Mouse (Mus musculus) thymus, adult 2 months (tissue): Measurements from ENCODE around the gene Nus1.

Experiments used
- CTCF ChIP-seq: fragments of 200-500 bp; IDR thresholded peaks from 2 replicates; pipeline ENCODE4 v1.5.1; 2012; ENCODE audit warnings: mild to moderate bottlenecking, control low read depth, low read length, moderate library complexity, borderline replicate concordance; ENCODE audit not compliant: control insufficient read depth, poor library complexity, insufficient read depth; ENCODE audit errors: extremely low read depth
- POLR2A ChIP-seq: fragments of 200-500 bp; IDR thresholded peaks from 2 replicates; pipeline ENCODE4 v1.6.1; 2012; ENCODE audit warnings: mild to moderate bottlenecking, low read length, control low read depth, moderate library complexity; ENCODE audit not compliant: control insufficient read depth, poor library complexity, insufficient read depth; ENCODE audit errors: extremely low read depth

DNA sequence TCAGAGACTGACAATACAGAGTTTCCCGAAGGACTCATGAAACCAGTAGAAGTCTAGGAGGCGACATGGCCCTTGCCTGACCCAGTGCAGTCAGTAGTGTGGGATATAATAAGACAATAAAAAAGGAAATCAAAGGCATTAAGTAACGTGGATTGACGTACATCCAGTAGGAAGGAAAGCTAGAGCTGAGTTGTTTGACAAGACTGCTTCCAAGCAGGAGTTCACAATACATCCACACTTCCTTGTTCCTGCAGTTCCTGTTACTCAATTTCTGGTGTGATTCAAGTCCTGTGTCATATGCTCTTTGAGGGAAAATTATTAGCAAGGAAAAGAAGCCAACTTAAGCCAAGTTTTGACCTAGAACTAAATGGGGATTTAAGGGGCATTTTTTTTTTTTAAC lies 2.1 kb downstream of the Nus1 start:
- TF ChIP-seq CTCF (no peak), POLR2A (no peak)
